Mouse (Mus musculus) C2C12 (cell line): Measurements from ENCODE around the gene Cacul1. TPM values are rescaled to one million over a fixed set of nuclear protein-coding genes. Genes with fewer than 3 reads are reported as not detected.
A peak's percentile ranks its signal among the peaks of the same experiment; 100 is the strongest.
"Not testable (repeated sequence)": the region's sequence is repeated elsewhere in the genome, so short reads cannot be mapped to it uniquely, and the experiment has no call there.

Experiments used
- H3K27me3 ChIP-seq: one replicate; pipeline ENCODE4 v1.6.1; 2011; ENCODE audit not compliant: control insufficient read depth, insufficient read depth, insufficient read length
- H3K36me3 ChIP-seq: one replicate; pipeline ENCODE4 v1.6.1; 2011; ENCODE audit not compliant: control insufficient read depth, insufficient read depth
- H3K4me3 ChIP-seq: one replicate; pipeline ENCODE4 v1.5.1; 2011; ENCODE audit warnings: mild to moderate bottlenecking, control low read depth; ENCODE audit not compliant: poor library complexity, insufficient read depth, severe bottlenecking
- H3K79me2 ChIP-seq: one replicate; pipeline ENCODE4 v1.6.1; 2011; ENCODE audit not compliant: control insufficient read depth, insufficient read depth
- H3K79me3 ChIP-seq: one replicate; pipeline ENCODE4 v1.6.1; 2011; ENCODE audit warnings: low read depth, control low read depth
- H3ac ChIP-seq: one replicate; pipeline ENCODE3; 2011; ENCODE audit warnings: low read depth; ENCODE audit not compliant: control insufficient read depth, insufficient read length
- CEBPB ChIP-seq: IDR thresholded peaks from one replicate; pipeline ENCODE4 v1.6.1; 2011; ENCODE audit warnings: low read depth, mild to moderate bottlenecking, control low read depth, moderate library complexity
- CTCF ChIP-seq: IDR thresholded peaks from one replicate; pipeline ENCODE4 v1.5.1; 2011; ENCODE audit not compliant: control insufficient read depth, insufficient read depth, insufficient read length
- FOSL1 ChIP-seq: IDR thresholded peaks from one replicate; pipeline ENCODE4 v1.8.0; 2011; ENCODE audit warnings: mild to moderate bottlenecking, low read length; ENCODE audit not compliant: poor library complexity, insufficient read depth, severe bottlenecking
- MAX ChIP-seq: IDR thresholded peaks from one replicate; pipeline ENCODE4 v1.6.1; 2011; ENCODE audit warnings: mild to moderate bottlenecking, control low read depth
- MYOD1 ChIP-seq: IDR thresholded peaks from one replicate; pipeline ENCODE4 v1.6.1; 2011; ENCODE audit warnings: low read depth; ENCODE audit not compliant: control insufficient read depth, insufficient read length
- MYOG ChIP-seq: IDR thresholded peaks from one replicate; pipeline ENCODE4 v1.6.1; 2011; ENCODE audit not compliant: control insufficient read depth, insufficient read length; ENCODE audit errors: extremely low read depth
- USF1 ChIP-seq: IDR thresholded peaks from one replicate; pipeline ENCODE4 v1.6.1; 2011; ENCODE audit warnings: low read depth, mild to moderate bottlenecking, control low read depth, moderate library complexity
- polyA plus RNA-seq: library from polyadenylated mRNA; unstranded; fragments of >200 nt; fragmentation: generic; extraction: Trizol; gene quantifications from one replicate; pipeline ENCODE4 v1.2.1, GENCODE M21; 2012; ENCODE audit warnings: missing spikeins

Gene Cacul1
- polyA plus RNA-seq, 1 experiment = 11.2 TPM

GRCm38 (mm10) chr19:60608766-60609165 lies 27.9 kb upstream of the Cacul1 start:
- Histone ChIP-seq H3ac (no peak overlapping the region), H3K79me2 (no peaks in the 10 kb centered on the region), H3K4me3 (no peak overlapping the region), H3K36me3 (no peaks in the 10 kb centered on the region), H3K79me3 (no peaks in the 10 kb centered on the region), H3K27me3 (no peaks in the 10 kb centered on the region)
- peak; percentile 41 for TF ChIP-seq CTCF
- no peak for TF ChIP-seq MYOD1

GRCm38 (mm10) chr19:60603586-60603985 lies 22.8 kb upstream of the Cacul1 start:
- H3K79me3 ChIP-seq = no peaks in the 10 kb centered on the region
- H3K79me2 ChIP-seq = no peaks in the 10 kb centered on the region
- TF ChIP-seq CEBPB = no peak
- no peak for TF ChIP-seq FOSL1
- TF ChIP-seq MYOD1 = no peak
- no peak for TF ChIP-seq MYOG
- TF ChIP-seq MAX = no peak
- TF ChIP-seq USF1 = no peak
- TF ChIP-seq CTCF = no peak
- H3K27me3 ChIP-seq = no peaks in the 10 kb centered on the region
- H3ac ChIP-seq = no peak overlapping the region
- H3K4me3 ChIP-seq = no peak overlapping the region
- no peaks in the 10 kb centered on the region for H3K36me3 ChIP-seq

GRCm38 (mm10) chr19:60602066-60602465 lies 21.2 kb upstream of the Cacul1 start:
- H3K27me3 ChIP-seq, H3ac ChIP-seq, H3K79me2 ChIP-seq, H3K79me3 ChIP-seq, H3K36me3 ChIP-seq, H3K4me3 ChIP-seq: not testable (repeated sequence)

GRCm38 (mm10) chr19:60598025-60598697 lies 17.3 kb upstream of the Cacul1 start:
- Histone ChIP-seq H3K79me2 (no peaks in the 10 kb centered on the region), H3K4me3 (no peak overlapping the region), H3ac (no peak overlapping the region), H3K36me3 (no peaks in the 10 kb centered on the region), H3K27me3 (no peaks in the 10 kb centered on the region), H3K79me3 (no peaks in the 10 kb centered on the region)
- no peak for TF ChIP-seq MYOD1
- TF ChIP-seq USF1 = no peak
- TF ChIP-seq MYOG = no peak
- no peak for TF ChIP-seq CTCF
- no peak for TF ChIP-seq CEBPB
- TF ChIP-seq FOSL1 = no peak
- no peak for TF ChIP-seq MAX

- Histone ChIP-seq H3K4me3 (no peak overlapping the region), H3K79me3 (no peaks in the 10 kb centered on the region), H3K36me3 (no peaks in the 10 kb centered on the region), H3K79me2 (no peaks in the 10 kb centered on the region), H3ac (no peak overlapping the region), H3K27me3 (no peaks in the 10 kb centered on the region)
- no peak for TF ChIP-seq CEBPB
- TF ChIP-seq MYOG = no peak
- no peak for TF ChIP-seq FOSL1
- no peak for TF ChIP-seq CTCF
- no peak for TF ChIP-seq MYOD1
- no peak for TF ChIP-seq MAX
- no peak for TF ChIP-seq USF1
Measured at GRCm38 (mm10) chr19:60589646-60590045, 8.8 kb upstream of the Cacul1 start.

- Histone ChIP-seq H3K27me3 (no peaks in the 10 kb centered on the region), H3ac (no peak overlapping the region), H3K79me2 (no peaks in the 10 kb centered on the region), H3K36me3 (no peaks in the 10 kb centered on the region), H3K4me3 (no peak overlapping the region), H3K79me3 (no peaks in the 10 kb centered on the region)
- TF ChIP-seq MYOG = no peak
- TF ChIP-seq CTCF = no peak
- TF ChIP-seq USF1 = no peak
- no peak for TF ChIP-seq CEBPB
- no peak for TF ChIP-seq MAX
- no peak for TF ChIP-seq FOSL1
- TF ChIP-seq MYOD1 = no peak
Measured at GRCm38 (mm10) chr19:60586652-60587051, 5.8 kb upstream of the Cacul1 start.
